Mouse (Mus musculus) lung, postnatal 10 days (tissue): Measurements from ENCODE around the gene Meiob.
A peak's percentile ranks its signal among the peaks of the same experiment; 100 is the strongest.

Experiments used
- DNase-seq: peaks from one replicate; pipeline ENCODE4 v3.0.0; 2021

Gene Meiob

DNA sequence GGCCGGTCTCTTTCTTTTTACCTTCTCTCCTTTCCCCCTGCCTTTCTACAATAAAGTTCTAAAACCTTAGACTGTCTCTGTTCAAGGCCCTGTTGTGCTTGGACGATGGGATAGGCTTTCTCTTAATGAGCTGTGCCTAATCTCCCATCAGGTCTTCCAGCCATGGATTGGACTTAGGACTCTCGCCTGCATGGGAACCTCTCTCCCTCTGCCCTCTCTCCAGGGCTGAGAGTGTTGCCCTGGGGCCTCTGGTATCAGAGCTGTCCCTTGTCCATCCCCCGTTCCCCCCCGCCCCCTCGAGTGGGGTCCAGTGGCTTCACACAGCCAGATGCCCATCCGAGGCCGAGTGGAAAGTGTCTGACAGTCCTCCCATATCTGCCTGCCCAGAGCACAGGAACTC, 70.9 kb downstream of the Meiob start:
- DNase-seq: no peak

DNA sequence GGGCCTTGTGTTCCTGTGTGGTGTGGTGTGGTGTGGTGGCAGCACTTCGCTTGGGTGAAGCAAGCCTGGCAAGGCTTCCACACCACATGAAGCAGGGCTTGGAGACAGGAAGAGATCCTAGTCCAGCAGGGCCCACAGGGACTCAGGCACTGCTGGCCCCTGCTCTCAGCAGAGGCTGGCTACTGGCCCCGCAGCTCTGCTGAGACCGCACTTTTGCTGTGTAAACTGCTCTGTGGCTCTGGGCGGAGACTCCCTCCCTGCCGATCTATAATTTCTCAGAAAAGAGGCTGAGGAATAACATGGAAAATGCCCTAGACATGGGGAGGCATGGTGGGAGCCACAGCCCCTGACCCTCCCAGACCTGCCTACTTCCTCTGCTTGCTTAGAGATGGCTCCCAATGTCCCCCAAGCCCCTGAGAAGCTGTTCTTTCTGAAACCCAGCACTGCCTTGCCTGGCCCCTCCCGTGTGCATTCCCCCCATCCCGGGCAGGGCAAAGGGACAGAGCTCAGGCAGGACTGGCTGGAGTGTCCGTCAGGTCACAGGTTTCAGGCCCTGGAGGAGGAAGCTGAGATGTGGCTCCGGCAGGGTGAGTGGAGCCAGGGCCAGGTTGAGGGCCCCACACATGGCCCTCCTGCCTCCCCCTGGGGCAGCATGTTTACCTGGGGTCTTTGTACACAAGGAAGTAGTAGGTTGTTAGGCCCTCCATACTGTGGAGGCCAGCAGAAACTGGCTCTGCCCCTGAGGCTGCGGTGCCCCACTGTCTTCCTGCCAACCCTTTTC, 73.4 kb downstream of the Meiob start:
- no peak for DNase-seq

DNA sequence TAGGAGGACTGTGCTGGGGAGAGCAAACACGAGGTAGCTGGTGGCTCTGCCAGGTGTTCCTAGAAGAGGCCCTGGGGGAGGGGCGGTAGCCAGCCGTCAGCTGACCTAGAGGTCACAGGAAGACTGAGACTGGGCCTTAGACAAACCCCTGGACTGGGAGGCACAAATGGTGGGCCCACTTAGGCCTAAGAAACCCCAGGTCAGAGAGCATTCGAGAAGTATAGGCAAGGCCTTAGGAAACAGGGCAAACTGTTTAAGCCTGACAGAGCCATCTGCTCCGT, 74.0 kb downstream of the Meiob start:
- peak; percentile 52 for DNase-seq

DNA sequence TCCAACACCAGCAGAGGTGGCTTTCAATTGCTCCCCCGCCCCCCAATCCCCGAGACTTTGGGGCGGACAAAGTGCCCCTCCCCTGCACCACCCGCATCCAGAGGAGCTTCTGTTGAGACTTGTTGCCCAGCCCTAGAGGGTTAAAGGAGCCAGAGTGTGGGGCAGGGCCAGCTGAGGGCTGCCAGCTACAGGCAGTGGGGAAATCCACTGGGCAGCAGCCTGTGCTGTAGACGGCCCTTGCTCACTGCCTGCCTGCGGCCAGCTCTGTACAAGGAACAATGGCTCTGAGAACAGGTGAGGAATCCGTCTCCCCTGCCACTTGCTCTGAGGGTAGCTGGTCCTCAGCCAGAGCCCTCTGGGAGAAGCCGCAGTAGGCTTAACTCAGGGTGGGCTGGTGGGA, 74.4 kb downstream of the Meiob start:
- DNase-seq: no peak

DNA sequence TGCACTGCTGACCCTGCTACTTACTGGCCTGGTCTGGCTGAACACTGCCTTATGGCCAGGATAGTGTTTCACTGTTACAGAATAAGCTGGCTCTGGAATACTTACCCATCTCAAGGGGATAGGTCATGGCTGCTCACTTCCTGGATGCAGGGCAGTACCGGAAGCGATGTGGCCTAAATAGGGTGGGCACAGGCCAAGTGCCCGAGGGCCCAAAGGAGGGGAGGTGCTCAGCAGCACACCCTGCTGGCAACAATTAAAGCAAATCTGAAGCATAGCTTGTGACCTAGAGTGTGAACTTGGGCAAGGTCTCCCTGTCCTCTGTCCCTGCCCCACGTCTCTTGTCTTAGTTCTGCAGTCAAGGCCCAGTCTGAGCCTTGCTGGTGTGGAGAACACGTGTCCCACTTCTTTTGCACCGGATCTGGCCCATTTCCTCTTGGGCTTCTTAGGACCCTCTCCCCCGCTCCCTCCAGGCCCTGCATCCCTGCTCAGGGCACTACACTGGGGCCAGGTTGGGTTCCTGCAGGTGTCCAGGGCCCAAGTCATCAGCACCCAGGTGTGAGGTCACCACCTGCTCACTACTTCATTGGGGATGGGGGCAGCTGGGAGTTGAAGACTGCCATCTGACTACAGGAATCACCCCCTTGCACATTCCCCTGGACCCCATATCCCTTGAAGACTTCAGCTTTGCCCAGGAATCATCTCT, 77.8 kb downstream of the Meiob start:
- peak; percentile 64 for DNase-seq

DNA sequence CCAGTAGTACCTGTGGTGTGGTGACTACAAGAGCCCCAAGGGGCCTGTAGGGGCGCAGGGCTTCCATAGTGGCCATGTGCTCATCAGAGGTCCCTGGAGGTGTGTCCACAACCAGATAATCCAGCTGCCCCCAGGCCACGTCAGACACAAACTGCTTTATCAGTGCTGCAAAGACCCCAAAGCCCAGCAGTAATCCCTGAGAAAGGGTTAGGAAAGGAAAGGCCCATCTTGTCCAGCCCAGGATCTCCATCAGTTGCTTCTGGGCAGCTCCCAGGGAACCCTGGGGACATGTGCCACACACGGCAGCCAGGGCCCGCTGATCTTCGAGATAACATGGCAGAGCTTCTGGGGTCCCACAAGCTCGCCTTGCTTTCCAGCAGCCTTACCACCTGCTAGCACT, 80.3 kb downstream of the Meiob start:
- DNase-seq: no peak

DNA sequence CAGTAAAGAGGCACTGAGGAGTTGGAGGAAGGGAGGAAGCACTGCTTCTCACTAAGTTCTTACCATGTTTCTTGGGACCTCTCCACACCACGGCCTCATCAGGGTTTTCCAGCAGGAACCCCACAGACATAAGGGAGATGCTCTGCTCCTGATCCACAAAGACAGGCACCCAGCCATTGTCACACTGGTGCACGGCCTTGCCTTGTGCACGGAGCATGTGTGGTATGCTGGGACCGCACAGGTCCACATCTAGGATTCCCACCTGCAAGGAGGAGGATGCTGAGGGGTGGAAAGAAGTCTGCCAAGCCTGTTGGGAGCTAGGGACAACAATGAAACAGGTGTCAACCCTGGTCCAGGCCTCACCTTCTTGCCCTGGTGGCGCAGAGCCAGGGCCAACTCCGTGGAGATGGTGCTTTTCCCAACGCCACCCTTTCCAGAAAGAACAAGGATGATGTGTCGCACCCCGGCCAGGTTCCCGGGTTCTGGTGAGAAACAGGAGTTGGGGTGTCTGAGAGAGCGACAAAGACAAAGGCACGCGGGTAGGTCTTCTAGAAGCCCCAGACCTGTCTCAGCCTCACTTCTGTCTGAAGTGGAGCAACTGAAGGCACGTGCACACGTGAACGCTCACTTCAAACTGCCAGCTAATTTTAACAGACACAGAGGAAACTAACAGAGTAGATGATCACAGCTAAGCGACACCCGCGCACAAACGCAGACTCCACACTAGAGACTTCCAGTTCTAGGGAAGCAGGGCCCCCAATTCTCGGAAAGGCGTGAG, 81.5 kb downstream of the Meiob start:
- no peak for DNase-seq

DNA sequence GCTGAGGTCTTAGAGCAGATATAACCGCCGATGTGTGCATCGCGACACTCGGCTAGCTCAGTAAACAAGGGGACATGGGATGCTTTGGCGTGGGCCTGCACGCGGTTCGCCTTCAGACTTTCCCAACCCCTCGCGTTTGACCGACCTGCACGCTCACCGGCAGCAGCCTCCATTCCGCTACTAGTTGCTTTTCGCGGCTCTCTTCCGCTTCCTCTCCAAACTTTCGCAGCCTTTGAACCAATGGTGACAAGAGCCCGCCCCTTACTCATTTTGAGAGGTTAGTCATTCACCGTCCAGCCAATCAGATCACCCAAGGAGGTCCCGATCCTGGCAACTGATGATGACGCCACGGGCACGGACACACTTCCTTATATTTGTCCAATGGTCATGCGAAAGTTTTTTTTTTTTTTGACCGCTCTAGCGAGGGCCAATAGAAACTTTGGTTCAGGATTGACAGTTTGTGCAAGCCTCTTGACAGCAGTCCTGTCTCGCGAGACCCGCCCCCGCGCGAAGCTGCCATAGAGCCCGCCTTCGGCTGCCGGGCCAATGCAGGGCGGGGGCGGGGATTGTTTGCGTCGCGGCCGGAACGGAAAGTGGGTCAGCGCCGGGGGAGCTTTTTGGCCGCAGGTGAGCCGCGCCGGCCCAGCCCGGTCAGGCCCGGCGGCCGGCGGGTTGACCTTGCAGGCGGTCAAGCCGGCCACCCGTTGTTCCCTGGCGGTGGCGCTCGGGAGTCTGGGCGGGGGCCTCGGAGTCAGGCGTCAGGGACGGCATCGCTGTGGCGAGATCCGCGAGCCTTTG, 82.2 kb downstream of the Meiob start, which contains the start of the genes Nubp2 and Spsb3:
Nubp2 (minus strand) TSS at position 216 of the 798 bp plus-strand sequence.
Spsb3 (plus strand) TSS at position 510 of the 798 bp plus-strand sequence.
- DNase-seq: peak; percentile 99

DNA sequence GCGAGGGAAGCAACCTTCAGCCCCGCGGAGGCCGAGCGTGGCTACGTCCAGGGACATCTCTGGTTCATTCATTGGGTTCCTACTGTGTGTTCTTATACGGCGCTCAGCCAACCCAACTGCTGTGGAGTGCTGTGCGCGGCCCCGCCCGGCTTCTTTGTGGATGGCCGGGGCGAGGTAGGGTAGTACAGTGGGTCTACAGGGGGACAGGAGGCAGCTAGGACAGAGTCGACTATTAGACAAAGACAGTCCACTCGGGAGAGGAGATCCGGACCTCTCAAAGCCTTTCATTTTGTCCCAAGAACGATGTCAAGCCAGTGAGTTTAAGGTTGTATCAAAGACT, 82.8 kb downstream of the Meiob start:
- no peak for DNase-seq

DNA sequence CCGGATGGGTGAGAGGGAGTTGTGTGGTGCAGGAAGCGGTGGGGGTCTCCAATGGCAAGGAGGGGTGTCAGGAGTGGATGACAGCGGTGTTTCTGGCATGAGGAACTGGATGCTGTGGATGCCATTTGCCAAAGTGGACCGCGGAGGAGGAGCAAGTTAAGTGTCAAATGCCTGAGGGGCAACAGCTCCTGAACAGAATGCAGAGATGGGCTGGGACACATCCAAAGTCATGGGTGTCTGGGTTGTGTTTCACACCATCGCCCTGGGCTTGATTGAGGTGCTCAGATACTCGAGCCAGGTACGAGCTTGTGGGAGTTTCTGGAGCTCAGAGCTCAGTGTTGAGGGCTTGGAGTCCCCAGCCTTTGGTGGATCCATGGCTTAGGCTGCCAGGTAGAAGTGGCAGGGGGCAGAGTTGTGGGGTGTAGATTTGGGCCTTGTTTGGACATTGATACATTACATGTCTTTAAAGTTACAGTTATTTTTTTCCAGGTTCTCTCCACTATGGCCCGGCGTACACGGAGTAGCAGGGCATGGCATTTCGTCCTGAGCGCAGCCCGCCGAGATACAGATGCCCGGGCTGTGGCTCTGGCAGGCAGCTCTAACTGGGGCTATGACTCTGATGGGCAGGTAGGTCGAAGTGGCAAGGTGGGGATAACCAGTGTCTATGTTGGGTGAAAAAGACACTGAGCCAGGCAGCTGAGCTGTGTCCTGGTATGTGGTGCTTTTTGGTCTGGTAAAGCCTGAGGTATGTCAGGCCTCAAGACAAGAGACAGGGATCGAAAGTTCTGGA, 83.4 kb downstream of the Meiob start:
- no peak for DNase-seq

DNA sequence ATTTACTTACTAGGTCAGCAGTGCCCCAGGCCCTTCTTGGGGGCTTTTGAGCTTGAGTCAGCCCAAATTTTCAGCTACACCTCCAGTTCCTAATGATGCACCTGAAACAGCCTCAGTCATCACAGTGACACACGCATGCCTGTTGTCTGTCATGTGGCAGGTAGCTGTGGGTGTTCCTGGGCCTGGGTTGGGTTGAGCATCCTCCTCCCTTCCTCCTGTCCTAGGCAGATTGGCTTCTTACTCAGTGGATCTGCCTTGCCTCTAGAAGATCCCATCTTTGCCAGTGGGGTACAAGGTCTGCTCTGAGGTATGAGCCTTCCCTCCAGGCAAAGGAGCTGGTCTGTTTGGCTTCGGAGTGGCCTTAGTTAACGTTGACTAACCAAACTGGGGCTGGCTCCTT, 84.8 kb downstream of the Meiob start:
- DNase-seq: no peak
